Mouse (Mus musculus): ENCODE measurements around the gene Tnik.

DNA sequence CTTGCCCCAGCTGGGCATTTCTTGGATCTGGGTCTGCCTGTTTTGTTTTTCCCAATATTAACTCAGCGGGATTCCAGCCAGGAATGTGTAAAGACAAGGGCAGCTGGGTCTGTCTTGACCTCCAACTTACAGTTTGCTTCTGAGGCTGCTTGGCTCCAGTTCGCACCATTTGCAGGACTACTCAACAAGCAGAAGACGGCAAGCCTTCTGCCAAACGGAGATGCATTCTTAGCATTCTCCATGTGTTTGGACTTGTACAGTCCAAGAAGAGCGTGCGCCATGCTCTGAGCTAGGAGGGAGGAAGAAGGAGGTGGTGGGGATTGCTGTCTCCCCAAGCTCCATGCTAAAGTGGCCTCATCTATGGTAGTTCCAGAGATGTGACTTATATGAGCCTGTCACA lies 70.9 kb downstream of the Tnik start:
- TF ChIP-seq CTCF (conservative IDR thresholded peaks at IDR 0.05; ENCODE audit: low read length) (no peak), POU5F1 (IDR thresholded peaks at IDR 0.05; ENCODE audit: borderline replicate concordance, low read length) (no peak)

Data from E14TG2a.4 (cell line).